Mouse (Mus musculus): Measurements from ENCODE around the gene Traip.
A peak's percentile ranks its signal among the peaks of the same experiment; 100 is the strongest.
"Not testable (repeated sequence)": the region's sequence is repeated elsewhere in the genome, so short reads cannot be mapped to it uniquely, and the experiment has no call there.

Gene Traip

DNA sequence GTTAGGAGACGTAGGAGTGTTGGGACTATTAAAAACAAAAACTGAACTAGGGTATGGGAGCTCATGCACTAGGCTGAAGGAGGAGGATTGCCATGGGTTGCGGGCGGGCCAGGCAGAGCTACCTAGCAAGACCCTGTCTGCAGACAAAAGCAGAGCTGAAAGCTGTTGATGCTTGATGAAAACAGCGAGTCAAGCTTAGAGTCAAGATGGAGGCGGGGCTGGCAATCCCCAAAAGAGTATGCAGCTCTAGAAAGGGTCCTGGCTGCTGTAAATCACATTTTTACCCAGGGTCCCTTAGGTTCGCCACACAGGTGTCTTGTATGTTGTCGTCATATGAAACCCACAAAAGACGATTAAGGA is 53.6 kb downstream of the Traip start:
- peak; percentile 55 for DNase-seq

DNA sequence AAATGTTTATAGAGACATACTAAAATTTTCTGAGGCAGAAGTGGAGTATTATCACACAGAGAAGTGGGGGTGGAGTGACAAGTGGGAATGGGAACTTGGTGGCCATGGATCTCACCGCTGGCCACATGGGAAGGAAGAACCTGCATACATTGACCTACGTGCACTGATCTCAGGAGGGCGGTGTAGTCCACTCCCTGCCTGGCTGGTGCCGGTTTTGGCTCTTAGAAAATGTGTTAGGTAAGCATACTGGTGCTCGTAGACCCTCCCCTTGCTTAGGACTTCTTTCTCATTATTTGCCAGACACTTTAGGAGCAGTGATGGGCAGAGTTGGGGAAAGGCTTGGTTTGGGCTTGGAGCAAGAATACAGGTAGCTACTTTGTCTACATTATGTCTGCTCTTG is 58.1 kb downstream of the Traip start:
- no peak for DNase-seq

DNA sequence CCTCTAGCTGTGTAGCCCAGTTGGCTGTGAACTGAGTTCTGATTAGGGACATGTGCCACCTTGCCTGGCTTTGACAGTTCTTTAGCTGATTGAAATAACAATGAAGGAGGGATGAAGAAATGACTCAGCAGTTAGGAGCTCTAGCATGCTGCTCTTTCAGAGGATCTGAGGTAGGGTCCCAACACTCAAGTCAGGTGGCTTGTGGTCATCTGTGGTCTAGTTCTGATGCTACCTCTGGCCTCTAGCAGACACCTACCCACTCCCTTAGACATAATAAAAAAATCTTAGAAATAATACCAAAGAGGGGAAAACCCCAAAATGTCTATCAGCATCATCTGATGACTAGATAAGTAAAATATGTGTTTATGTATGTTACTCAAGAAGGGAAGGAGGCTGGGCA is 60.4 kb downstream of the Traip start:
- no peak for DNase-seq

DNA sequence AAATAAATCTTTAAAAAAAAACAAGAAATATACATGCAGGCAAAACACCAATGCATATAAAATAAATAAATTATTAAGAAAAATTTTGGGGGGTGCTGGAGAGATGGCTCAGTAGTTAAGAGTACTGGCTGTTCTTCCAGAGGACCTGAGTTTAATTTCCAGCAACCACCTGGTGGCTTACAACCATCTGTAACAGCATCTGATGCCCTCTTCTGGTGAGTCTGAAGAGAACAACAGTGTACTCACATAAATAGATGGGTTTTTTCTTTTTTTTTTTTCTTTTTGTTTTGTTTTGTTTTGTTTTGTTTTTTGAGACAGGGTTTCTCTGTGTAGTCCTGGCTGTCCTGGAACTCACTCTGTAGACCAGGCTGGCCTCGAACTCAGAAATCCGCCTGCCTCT is 63.6 kb downstream of the Traip start:
- not testable (repeated sequence) for DNase-seq

DNA sequence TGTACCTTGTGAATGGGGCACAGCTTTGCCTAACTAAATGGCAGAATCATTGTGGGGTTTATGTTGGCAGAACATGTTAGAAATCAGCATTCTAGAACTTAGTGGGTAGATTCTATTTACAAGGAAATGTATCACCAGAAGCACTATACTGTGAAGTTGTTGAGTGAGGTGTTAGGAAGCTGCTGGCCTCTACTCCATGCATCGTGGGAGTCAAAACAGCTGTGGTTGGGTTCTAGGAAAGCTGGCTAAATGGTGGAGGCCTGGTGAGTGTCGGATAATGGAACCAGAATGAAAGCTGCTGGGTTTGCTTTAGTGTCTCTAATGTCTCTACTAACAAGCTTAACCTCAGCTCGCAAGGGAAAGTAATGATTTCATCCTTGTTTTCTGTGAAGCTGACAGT is 67.2 kb downstream of the Traip start:
- no peak for DNase-seq

DNA sequence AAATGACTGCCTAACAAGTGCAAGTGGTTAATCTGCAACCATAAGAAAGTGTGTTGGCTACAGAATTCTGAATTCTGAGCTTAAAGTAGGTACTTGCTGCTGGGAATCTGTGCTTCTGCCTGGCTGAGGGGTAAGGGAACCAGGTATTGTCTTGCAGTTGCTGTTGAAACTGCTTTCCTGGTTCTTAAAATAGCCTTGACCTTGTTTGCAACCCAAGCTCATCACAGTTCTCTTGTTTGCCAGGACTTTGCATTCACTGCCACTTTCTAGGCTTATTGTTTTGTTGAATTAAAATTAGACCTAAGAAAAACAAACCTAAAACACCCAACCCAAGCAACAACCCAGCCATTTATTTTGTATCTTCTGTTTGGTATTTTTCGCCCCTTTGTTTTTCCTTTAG is 70.8 kb downstream of the Traip start:
- no peak for DNase-seq
